Mouse (Mus musculus) midbrain, embryonic 11.5 days (tissue): ENCODE results near the gene Tpt1. TPM values are rescaled to one million over a fixed set of nuclear protein-coding genes. Genes with fewer than 3 reads are reported as not detected.

Source experiments
- ATAC-seq: fragments of 200-750 bp; cut with Nextera tagmentation; 2 replicates; pipeline ENCODE4 v1.8.0; 2017; ENCODE audit warnings: moderate TSS enrichment, moderate library complexity; ENCODE audit not compliant: low FRiP score
- DNase-seq: peaks from one replicate; pipeline ENCODE4 v3.0.0; 2015; ENCODE audit warnings: low spot score; ENCODE audit errors: missing footprints
- H3K27ac ChIP-seq: fragments of 300-500 bp; sonication (generic); 2 replicates; pipeline ENCODE4 v1.5.1; 2014; ENCODE audit warnings: low read depth, low read length
- H3K27me3 ChIP-seq: fragments of 300-500 bp; sonication (generic); 2 replicates; pipeline ENCODE4 v1.6.1; 2014; ENCODE audit warnings: mild to moderate bottlenecking, low read length, moderate library complexity, mixed read lengths; ENCODE audit not compliant: control insufficient read depth, insufficient read depth
- H3K36me3 ChIP-seq: fragments of 300-500 bp; sonication (generic); 2 replicates; pipeline ENCODE4 v1.6.1; 2014; ENCODE audit warnings: mild to moderate bottlenecking, low read length, moderate library complexity, mixed read lengths; ENCODE audit not compliant: control insufficient read depth, insufficient read depth
- H3K4me1 ChIP-seq: fragments of 300-500 bp; sonication (generic); 2 replicates; pipeline ENCODE4 v1.6.1; 2014; ENCODE audit warnings: low read length; ENCODE audit not compliant: control insufficient read depth, insufficient read depth
- H3K4me2 ChIP-seq: fragments of 300-500 bp; sonication (generic); 2 replicates; pipeline ENCODE4 v1.6.1; 2014; ENCODE audit warnings: mild to moderate bottlenecking, moderate library complexity
- H3K4me3 ChIP-seq: fragments of 300-500 bp; sonication (generic); 2 replicates; pipeline ENCODE4 v1.5.1; 2014; ENCODE audit warnings: low read depth, low read length
- H3K9ac ChIP-seq: fragments of 300-500 bp; sonication (generic); 2 replicates; pipeline ENCODE4 v1.6.1; 2014; ENCODE audit warnings: low read length
- H3K9me3 ChIP-seq: fragments of 300-500 bp; sonication (generic); 2 replicates; pipeline ENCODE4 v1.6.1; 2016; ENCODE audit warnings: low read length; ENCODE audit not compliant: control insufficient read depth
- WGBS: fragments of 180-500 bp; shearing (Covaris S2); extraction: QIAGEN DNeasy Blood & Tissue Kit; methylation state at CpG from one replicate; pipeline ENCODE4 v1.1.7; 2014; 5-methylcytosine and 5-hydroxymethylcytosine counted together
- polyA plus RNA-seq: library from polyadenylated mRNA; unstranded; fragments of >200 nt; fragmentation: Nextera tagmentation; extraction: Ambion mirVana; gene quantifications from 2 replicates; pipeline ENCODE4 v1.2.1, GENCODE M21; 2014

The Tpt1 gene
- polyA plus RNA-seq: 1,099 and 1,119 TPM in 2 replicates

DNA sequence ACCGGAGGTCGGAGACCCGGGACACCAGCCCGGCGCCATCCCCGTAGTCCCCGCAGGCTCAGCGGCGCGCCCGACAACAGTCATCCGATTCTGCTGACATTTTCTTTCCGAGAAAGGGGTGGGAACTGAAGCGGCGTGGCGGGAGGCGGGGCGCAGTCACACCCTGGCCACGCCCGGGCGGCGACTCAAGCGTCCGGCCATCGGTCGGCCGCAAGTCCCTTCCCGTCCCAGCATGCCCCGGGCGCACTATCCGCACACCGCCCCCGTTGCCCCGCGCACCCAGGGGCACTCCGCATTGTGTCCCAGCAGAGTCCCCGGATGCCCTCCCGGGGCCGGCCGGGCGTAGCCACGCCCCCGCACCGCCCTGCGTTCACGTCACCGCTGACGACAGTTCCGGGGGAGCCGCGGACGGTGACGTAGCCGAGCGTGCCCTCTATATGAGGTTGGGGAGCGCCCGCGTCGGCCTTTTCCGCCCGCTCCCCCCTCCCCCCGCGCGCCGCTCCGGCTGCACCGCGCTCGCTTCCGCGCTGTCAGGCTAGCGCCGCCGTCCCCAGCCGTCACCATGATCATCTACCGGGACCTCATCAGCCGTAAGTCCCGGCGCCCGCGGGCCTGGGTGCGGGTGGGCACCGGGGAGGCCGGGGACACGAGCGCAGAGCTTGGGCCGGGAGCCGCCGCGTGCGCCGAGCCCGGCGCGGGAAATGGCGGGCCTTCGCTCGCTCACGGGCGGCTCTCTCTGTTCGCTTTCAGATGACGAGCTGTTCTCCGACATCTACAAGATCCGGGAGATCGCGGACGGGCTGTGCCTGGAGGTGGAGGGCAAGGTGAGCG lies at the start of gene Tpt1:
Gene Tpt1 (plus strand): TSS at position 227 of the 831 bp plus-strand sequence.
- H3K36me3 ChIP-seq: peaks cover 28% of the 10 kb centered on the region
- DNase-seq (peak; percentile 100), ATAC-seq (peak; percentile 97)
- peak within 1 kb of the TSS; percentile 69 for H3K4me3 ChIP-seq
- peak within 1 kb of the TSS; percentile 96 for H3K9ac ChIP-seq
- peak within 1 kb of the TSS; percentile 94 for H3K27ac ChIP-seq
- no peaks in the 10 kb centered on the region for H3K9me3 ChIP-seq
- H3K4me2 ChIP-seq: peak within 1 kb of the TSS; percentile 61
- under 1% methylated on average over 88 of the region's 108 CpGs for WGBS
- H3K27me3 ChIP-seq: no peaks in the 10 kb centered on the region
- H3K4me1 ChIP-seq: peaks cover 16% of the 10 kb centered on the region

DNA sequence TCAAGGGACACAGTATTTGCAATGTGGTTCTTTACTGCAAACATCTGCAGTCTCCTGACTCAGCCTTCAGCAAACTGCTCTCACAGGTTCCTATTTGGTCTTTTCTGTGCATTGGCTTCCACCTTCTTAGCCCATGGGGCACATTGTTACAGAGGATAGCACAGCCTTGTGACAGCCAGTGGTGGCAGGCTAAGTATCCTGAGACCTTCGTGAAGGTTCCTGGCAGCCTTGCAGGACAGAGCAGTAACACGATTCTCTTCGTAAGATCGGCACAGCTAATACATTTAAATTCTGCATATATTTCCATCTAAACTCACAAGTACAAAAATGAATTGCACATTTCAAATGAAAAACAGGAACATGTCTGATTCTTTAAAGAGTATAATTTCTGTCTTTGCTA lies 49.0 kb upstream of the Tpt1 start:
- no peak overlapping the region for H3K27ac ChIP-seq
- no peaks in the 10 kb centered on the region for H3K27me3 ChIP-seq
- H3K36me3 ChIP-seq: no peaks in the 10 kb centered on the region
- H3K9ac ChIP-seq: no peak overlapping the region
- no peak for DNase-seq
- no peaks in the 10 kb centered on the region for H3K9me3 ChIP-seq
- WGBS: 90% methylated on average over 4 of the region's 4 CpGs
- H3K4me1 ChIP-seq: no peaks in the 10 kb centered on the region
- no peak for ATAC-seq
- no peak overlapping the region for H3K4me2 ChIP-seq
- no peak overlapping the region for H3K4me3 ChIP-seq

DNA sequence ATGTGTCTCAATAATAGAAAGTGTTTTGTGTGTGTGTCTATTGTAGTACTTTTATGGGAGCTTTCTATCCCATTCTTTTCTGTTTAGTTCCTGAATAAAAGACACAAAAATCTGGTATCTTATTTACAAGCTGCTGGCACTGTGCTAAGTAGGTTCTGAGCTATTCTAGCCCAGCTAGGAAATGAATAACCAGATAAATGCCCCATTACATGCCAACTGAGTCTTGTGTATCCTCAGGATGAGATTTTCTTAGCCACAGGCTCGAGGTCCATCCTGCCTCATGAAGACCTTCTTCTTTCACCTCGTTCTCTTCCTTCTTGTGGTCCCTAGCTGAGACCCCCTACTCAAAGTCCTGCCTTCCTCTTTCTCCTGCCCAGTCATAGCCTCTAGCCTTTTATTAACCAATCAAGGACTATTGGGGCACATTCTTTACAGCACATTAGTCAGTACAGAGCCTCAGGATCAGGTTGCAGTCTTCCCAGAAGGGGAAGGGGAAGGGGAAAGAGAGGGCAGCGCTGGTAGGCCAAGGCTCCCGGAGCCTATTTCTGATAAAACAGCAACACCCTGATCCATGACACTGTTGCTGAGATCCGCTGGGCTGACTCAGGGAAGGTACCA lies 47.0 kb upstream of the Tpt1 start:
- H3K4me3 ChIP-seq: no peak overlapping the region
- no peak overlapping the region for H3K9ac ChIP-seq
- no peak for DNase-seq
- H3K36me3 ChIP-seq: no peaks in the 10 kb centered on the region
- ATAC-seq: no peak
- no peaks in the 10 kb centered on the region for H3K4me1 ChIP-seq
- H3K9me3 ChIP-seq: no peaks in the 10 kb centered on the region
- H3K4me2 ChIP-seq: no peak overlapping the region
- no peaks in the 10 kb centered on the region for H3K27me3 ChIP-seq
- 58% methylated on average over 5 of the region's 5 CpGs for WGBS
- H3K27ac ChIP-seq: no peak overlapping the region

DNA sequence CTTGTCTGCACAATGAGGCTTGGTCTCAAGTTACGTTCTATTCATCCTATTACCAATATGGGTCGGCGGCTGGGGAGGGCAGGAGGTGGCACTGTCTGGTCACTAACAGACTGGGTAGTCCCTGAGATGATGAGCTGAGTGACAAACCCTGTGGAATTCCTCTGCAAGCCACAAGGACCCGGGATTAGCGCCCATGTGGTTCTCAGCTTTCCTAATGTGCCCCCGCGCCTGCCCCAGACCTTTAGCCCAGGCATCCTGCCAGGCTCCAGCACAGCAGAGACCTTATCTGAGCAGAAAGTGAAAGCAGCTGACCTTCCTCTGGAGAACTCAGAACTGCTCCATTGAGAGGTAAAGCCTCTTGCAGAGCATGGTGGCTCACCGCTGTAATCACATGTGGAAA lies 37.1 kb upstream of the Tpt1 start:
- no peaks in the 10 kb centered on the region for H3K36me3 ChIP-seq
- 72% methylated on average over 8 of the region's 8 CpGs for WGBS
- ATAC-seq (no peak), DNase-seq (peak; percentile 26)
- no peaks in the 10 kb centered on the region for H3K27me3 ChIP-seq
- no peak overlapping the region for H3K4me2 ChIP-seq
- H3K27ac ChIP-seq: no peak overlapping the region
- no peak overlapping the region for H3K9ac ChIP-seq
- no peak overlapping the region for H3K4me3 ChIP-seq
- H3K4me1 ChIP-seq: no peaks in the 10 kb centered on the region
- H3K9me3 ChIP-seq: no peaks in the 10 kb centered on the region

DNA sequence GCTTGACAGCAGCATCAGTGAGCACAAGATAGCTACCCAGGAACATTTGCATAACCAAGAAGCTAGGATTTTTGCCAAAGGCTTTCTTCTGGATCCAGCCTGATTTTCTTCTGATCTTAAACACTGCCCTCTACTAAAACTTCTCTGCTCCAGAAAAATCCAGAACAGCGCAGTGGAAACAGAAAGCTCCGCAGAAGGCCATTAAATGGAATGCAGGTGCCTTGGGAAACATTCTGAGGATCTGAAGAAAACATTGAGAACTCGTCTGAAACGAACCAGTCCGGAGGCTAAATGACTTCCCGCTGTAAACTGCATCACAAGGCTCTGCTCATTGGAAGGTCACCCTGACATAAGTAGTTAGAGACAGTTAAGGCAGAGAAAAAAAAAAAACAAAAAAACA lies 35.0 kb upstream of the Tpt1 start:
- DNase-seq (peak; percentile 19), ATAC-seq (no peak)
- no peaks in the 10 kb centered on the region for H3K4me1 ChIP-seq
- H3K4me3 ChIP-seq: no peak overlapping the region
- no peaks in the 10 kb centered on the region for H3K9me3 ChIP-seq
- WGBS: 86% methylated on average over 6 of the region's 6 CpGs
- H3K27me3 ChIP-seq: no peaks in the 10 kb centered on the region
- no peak overlapping the region for H3K9ac ChIP-seq
- H3K36me3 ChIP-seq: no peaks in the 10 kb centered on the region
- H3K4me2 ChIP-seq: no peak overlapping the region
- no peak overlapping the region for H3K27ac ChIP-seq

DNA sequence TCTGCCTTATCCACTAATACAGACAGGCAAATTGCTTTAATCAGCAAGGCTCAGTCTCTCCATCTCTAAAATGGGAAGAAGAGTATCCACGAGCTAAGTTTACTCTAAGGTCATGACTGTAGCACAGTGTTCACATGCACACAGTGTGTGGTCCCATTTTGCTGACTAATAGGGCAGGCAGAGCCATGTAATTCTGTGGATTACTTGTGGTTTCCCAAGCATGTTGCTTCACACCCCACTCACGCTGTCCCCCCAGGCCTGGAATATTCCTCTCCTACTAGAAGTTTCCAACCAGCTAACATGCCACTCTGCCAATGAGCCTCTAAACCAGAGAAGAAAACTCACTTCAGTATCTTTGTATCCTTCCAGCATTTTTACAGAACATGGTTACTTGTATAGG lies 26.4 kb upstream of the Tpt1 start:
- ATAC-seq (no peak), DNase-seq (no peak)
- H3K27ac ChIP-seq: no peak overlapping the region
- no peak overlapping the region for H3K4me2 ChIP-seq
- no peak overlapping the region for H3K9ac ChIP-seq
- H3K27me3 ChIP-seq: no peaks in the 10 kb centered on the region
- H3K9me3 ChIP-seq: no peaks in the 10 kb centered on the region
- no peak overlapping the region for H3K4me3 ChIP-seq
- whole genome bisulfite sequencing: 89% methylated on average over 2 of the region's 2 CpGs
- no peaks in the 10 kb centered on the region for H3K36me3 ChIP-seq
- H3K4me1 ChIP-seq: no peaks in the 10 kb centered on the region

DNA sequence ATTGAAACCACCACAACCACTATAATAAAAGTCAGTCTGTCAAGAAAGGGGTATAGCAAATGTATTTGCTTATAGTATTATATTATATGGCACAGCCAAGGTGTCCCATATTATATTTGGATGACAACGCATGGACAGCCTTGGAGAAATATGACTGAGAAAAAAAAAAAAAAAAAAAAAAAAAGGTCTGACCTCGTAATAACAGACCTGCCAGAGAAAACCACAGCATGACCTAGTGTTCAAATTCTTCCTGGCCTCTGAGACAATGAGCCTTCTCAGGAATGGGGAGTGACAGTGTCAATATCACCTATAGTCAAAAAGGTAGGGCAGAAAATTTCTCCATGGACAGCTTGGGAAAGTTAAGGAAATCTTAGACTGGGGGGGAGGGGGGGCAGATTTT lies 25.6 kb upstream of the Tpt1 start:
- Histone ChIP-seq H3K9me3 (no peaks in the 10 kb centered on the region), H3K27ac (no peak overlapping the region), H3K4me3 (no peak overlapping the region), H3K27me3 (no peaks in the 10 kb centered on the region), H3K4me2 (no peak overlapping the region), H3K36me3 (no peaks in the 10 kb centered on the region), H3K9ac (no peak overlapping the region), H3K4me1 (no peaks in the 10 kb centered on the region)
- WGBS: 78% methylated on average over 2 of the region's 2 CpGs
- ATAC-seq: no peak
- DNase-seq: no peak

DNA sequence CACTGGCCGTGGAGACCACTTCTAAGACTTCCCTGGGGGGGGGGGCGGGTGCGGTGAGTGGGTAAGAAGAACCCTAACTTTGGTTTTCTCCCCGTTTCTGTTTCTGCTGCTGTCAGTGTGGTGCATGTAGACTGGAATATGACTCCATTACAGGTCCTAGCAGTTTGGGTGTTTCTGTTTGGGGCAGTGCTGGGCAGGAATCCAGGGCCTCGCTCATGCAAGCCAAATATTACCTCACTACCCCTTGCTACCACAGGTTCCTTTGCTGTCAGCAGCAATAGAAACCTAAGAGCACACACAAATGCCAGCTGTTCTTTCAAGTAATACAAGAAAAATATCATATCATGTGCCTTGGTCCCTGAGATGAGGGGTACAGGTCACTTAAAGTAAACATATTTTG lies 24.9 kb upstream of the Tpt1 start:
- ATAC-seq: no peak

DNA sequence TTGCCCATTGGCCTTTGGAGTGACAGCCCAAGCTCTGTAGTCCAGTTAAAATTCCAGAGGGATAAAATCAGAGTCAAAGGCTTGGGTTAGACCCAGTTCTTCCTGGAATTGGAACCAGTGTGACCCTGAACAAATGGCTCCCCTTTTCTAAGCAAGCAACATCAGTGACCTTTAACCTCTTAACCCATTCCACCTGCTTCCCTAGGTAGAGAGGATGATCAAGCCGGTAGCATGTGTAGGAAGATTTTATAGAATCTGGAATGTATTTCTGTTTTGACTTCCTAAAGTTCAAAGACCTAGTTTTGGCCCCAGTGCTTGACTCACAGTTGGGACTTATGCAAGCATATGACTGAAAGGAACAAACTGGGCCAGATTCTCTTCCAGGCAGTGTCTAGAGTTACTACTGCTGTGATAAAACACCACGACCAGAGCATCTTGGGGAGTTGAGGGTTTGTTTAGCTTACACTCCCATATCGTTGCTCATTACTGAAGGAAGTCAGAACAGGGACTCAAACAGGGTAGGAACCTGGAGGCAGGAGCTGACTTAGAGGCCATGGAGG lies 18.0 kb upstream of the Tpt1 start:
- WGBS: 71% methylated on average over 3 of the region's 3 CpGs
- Histone ChIP-seq H3K9ac (no peak overlapping the region), H3K27me3 (peaks cover 15% of the 10 kb centered on the region), H3K36me3 (no peaks in the 10 kb centered on the region), H3K4me3 (no peak overlapping the region), H3K4me2 (no peak overlapping the region), H3K9me3 (no peaks in the 10 kb centered on the region), H3K4me1 (peaks cover 4% of the 10 kb centered on the region; the same call in 1 of the 2 replicates), H3K27ac (no peak overlapping the region)
- ATAC-seq (no peak), DNase-seq (no peak)

More for the DNA sequence above, 24.9 kb upstream of the Tpt1 start:
- no peak overlapping the region for H3K27ac ChIP-seq
- no peak overlapping the region for H3K4me3 ChIP-seq
- no peaks in the 10 kb centered on the region for H3K36me3 ChIP-seq
- H3K4me2 ChIP-seq: no peak overlapping the region
- H3K27me3 ChIP-seq: no peaks in the 10 kb centered on the region
- no peak overlapping the region for H3K9ac ChIP-seq
- WGBS: 93% methylated on average over 5 of the region's 5 CpGs
- DNase-seq: peak; percentile 21
- no peaks in the 10 kb centered on the region for H3K9me3 ChIP-seq
- H3K4me1 ChIP-seq: no peaks in the 10 kb centered on the region
